Mouse (Mus musculus) E14TG2a.4 (cell line): Measurements from ENCODE around the gene Hyou1.

ENCODE experiments used
- CTCF ChIP-seq: conservative IDR thresholded peaks from 2 replicates; pipeline ENCODE4 v1.5.1; 2014; ENCODE audit warnings: low read length
- NANOG ChIP-seq: IDR thresholded peaks from 2 replicates; pipeline ENCODE4 v1.6.1; 2014; ENCODE audit warnings: borderline replicate concordance, low read length, mixed read lengths
- POU5F1 ChIP-seq: IDR thresholded peaks from 2 replicates; pipeline ENCODE4 v1.6.1; 2014; ENCODE audit warnings: low read length, borderline replicate concordance

- TF ChIP-seq CTCF, result no peak
- TF ChIP-seq POU5F1, result no peak
- TF ChIP-seq NANOG, result no peak
Measured at GRCm38 (mm10) chr9:44432577-44433185, 53.4 kb downstream of the Hyou1 start.
